Mouse (Mus musculus): ENCODE results near the gene Pacs2. TPM values are rescaled to one million over a fixed set of nuclear protein-coding genes. Genes with fewer than 3 reads are reported as not detected.

The Pacs2 gene
- polyA plus RNA-seq, 1 experiment from 2014 or later, result 14.3 TPM

Small RNA genes lying within 50 kb of the gene (microRNA-seq; reads per million reads assigned to microRNA genes)
- not detected for gene Gm44471

Other genes with a start within 250 kb of the Pacs2 start
- 0.04 and 0.20 TPM in 2 replicates for gene Ahnak2, start 211.9 kb upstream of the Pacs2 start, polyA plus RNA-seq (2016; fragmentation: Nextera tagmentation; extraction: Ambion mirVana)
- 9.3 and 10.1 TPM in 2 replicates for gene Clba1, start 205.6 kb upstream of the Pacs2 start, polyA plus RNA-seq (2016; fragmentation: Nextera tagmentation; extraction: Ambion mirVana)
- gene Cdca4, start 185.1 kb upstream of the Pacs2 start, polyA plus RNA-seq (2016; fragmentation: Nextera tagmentation; extraction: Ambion mirVana), result 180 and 183 TPM in 2 replicates
- 0.30 TPM in 1 of 2 replicates, not detected in the other for gene Gpr132, start 146.3 kb upstream of the Pacs2 start, polyA plus RNA-seq (2016; fragmentation: Nextera tagmentation; extraction: Ambion mirVana)
- gene Jag2, start 84.7 kb upstream of the Pacs2 start, polyA plus RNA-seq (2016; fragmentation: Nextera tagmentation; extraction: Ambion mirVana), result 4.8 and 5.3 TPM in 2 replicates
- gene Nudt14, start 72.4 kb upstream of the Pacs2 start, polyA plus RNA-seq (2016; fragmentation: Nextera tagmentation; extraction: Ambion mirVana), result 78.1 and 83.8 TPM in 2 replicates
- gene Btbd6, start 38.0 kb upstream of the Pacs2 start, polyA plus RNA-seq (2016; fragmentation: Nextera tagmentation; extraction: Ambion mirVana), result 22.3 and 23.0 TPM in 2 replicates
- gene Brf1, start 13.8 kb upstream of the Pacs2 start, polyA plus RNA-seq (2016; fragmentation: Nextera tagmentation; extraction: Ambion mirVana), result 59.8 and 60.9 TPM in 2 replicates
- gene Tex22, start 60.0 kb downstream of the Pacs2 start, polyA plus RNA-seq (2016; fragmentation: Nextera tagmentation; extraction: Ambion mirVana), result not detected in 2 replicates
- gene Mta1, start 83.8 kb downstream of the Pacs2 start, polyA plus RNA-seq (2016; fragmentation: Nextera tagmentation; extraction: Ambion mirVana), result 20.3 and 21.0 TPM in 2 replicates
- 91.8 and 96.4 TPM in 2 replicates for gene Crip2, start 125.7 kb downstream of the Pacs2 start, polyA plus RNA-seq (2016; fragmentation: Nextera tagmentation; extraction: Ambion mirVana)
- gene Crip1, start 131.8 kb downstream of the Pacs2 start, polyA plus RNA-seq (2016; fragmentation: Nextera tagmentation; extraction: Ambion mirVana), result 53.6 and 57.1 TPM in 2 replicates
- 57.5 and 59.4 TPM in 2 replicates for gene Tedc1, start 141.9 kb downstream of the Pacs2 start, polyA plus RNA-seq (2016; fragmentation: Nextera tagmentation; extraction: Ambion mirVana)
- gene Tmem121, start 171.4 kb downstream of the Pacs2 start, polyA plus RNA-seq (2016; fragmentation: Nextera tagmentation; extraction: Ambion mirVana), result 11.4 and 12.1 TPM in 2 replicates